Mouse (Mus musculus) 3134 (cell line): ENCODE results near the gene Gpc1.

Experiments used
- DNase-seq: peaks from one replicate; pipeline ENCODE4 v3.0.0-alpha.2; 2011; ENCODE audit warnings: low spot score; ENCODE audit not compliant: insufficient read length; ENCODE audit errors: extremely low read depth

Gpc1 gene

DNA sequence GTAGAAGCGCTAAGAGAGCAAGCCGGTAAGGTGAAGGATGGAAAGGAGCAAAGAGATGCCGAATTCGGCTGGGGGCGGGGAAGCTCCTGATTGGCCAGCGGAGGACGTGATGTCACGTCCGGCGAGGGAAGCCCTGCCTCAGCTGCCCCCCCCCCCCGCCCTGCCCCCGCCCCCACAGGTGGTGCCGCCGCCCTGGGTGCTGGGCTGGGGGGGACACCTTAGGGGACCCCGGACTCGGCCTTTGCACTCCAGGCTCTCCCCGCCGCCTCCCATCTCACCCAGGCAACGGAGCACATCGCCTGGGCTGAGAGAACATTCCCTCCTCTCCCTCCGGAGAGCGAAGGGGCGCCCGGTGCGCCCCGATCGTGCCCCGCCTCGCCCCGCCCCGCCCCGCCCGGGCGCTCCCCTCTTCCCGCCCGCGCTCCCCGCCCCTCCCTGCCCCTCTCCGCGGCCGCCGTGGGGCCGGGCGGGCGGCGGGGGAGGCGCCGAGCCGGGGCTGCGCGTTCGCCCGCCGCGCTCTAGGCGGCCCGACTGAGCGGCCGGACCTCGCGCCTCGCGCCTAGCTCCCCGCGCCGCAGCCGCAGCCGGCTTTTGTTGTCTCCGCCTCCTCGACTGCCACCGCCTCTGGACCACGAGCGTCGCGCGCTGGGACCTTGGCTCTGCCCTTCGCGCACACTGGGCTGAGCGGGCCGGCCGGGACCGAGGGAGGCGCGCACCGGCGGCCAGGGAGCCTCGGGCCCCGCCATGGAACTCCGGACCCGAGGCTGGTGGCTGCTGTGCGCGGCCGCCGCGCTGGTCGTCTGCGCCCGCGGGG, at the start of gene Gpc1:
Gpc1 (plus strand) TSS at position 458 of the 814 bp plus-strand sequence.
- DNase-seq: peak; percentile 82

- no peak for DNase-seq
Measured at GRCm38 (mm10) chr1:92781862-92782261, 49.6 kb upstream of the Gpc1 start.

DNA sequence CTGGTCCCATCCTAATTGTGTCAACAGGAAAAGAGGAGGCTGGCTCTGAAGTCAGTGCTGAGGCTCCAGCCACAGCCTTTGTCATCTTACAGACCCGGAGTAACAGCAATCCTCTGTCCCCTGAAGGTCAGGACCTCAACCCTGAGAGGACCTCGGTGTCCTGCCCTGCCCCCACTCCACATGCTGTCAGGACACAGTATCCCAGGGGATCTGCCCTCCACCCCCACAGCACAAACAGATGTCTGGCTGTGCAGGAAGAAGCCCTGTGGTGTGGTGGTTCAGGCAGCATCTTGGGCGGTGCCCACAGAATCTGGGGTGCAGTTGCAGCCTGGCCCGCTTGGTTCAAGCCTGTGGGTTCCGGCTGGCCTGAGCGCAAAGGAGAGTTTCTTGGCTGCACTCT, 48.9 kb upstream of the Gpc1 start:
- peak; percentile 37 for DNase-seq

GRCm38 (mm10) chr1:92787221-92787620, 44.2 kb upstream of the Gpc1 start:
- peak; percentile 96 for DNase-seq

- DNase-seq: no peak
Measured at GRCm38 (mm10) chr1:92788049-92788448, 43.4 kb upstream of the Gpc1 start.

DNA sequence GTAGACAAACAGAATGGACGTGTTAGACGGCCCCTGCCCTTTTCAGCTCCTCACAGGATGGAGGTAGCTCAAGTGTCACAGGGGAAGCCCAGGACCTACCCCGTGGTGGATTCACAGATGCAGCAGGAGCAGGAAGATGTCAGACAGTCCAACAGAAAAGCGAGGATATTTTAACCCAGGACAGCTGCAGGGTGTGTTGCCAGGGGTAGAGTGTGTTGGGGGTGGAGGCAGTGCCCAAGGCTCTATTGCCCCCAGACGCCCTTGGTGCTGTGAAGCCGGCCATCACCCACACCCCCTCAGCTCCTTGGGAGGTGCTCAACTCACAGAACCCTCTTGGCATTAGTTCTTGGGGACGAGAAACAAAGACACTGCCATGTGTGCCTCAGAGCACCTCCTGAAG, 40.8 kb upstream of the Gpc1 start:
- DNase-seq: peak; percentile 55

DNA sequence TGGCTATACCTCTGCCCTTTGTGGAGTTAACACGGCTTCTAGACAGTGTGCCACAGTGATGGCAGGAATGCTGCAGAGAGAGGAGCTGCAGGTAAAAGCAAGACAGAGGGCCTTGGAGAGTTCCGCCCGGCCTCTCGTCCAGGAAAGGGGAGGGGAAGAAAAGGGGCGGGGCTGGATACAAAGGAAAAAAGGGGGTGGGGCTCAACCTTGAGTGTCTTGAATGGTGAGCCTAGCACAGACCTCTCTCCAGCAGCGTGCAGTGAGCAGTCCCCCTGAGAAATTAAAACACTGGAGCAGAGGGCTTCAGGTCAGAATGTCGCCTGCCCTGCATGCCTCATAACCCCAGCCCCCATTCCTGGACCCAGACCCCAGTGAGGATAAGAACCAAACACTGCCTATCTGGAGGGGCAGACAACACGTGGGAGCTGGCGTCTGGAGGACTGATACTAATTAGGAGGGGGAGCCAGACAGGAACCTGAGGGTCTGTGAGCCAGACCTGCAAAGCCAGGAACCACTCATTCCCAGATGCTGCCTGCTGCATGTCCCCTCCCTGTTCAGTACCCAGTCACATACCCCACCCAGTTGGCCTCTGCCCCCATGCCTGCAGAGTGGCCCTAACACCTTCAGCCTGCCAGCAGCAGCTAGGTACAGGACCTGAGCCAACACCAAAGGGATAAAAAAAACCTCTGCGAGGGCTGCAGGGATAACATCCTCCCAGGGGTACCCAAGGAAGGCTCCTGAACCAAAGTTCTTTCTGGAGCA, 40.2 kb upstream of the Gpc1 start:
- DNase-seq: peak; percentile 62

- DNase-seq: no peak
Measured at GRCm38 (mm10) chr1:92793781-92794180, 37.7 kb upstream of the Gpc1 start.

DNA sequence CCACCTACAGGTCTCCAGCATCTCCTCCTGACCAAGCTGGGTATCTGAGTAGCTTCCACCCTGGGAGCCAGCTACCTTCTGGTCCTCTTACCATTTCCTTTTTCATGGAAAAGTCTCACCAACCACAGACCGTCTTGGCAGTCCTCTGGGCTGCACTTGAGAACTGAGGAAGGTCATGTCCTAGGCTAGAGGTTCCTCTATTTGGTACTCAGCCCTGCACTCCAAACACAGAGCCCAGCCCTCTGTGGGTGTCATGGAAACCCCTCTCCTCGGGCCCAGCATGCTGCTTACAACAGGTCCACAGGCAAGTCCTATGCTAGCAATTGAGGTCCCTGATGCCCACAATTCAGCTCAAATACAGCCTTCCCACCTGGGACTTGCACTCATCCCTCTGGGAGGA, 33.0 kb upstream of the Gpc1 start:
- DNase-seq: no peak

DNA sequence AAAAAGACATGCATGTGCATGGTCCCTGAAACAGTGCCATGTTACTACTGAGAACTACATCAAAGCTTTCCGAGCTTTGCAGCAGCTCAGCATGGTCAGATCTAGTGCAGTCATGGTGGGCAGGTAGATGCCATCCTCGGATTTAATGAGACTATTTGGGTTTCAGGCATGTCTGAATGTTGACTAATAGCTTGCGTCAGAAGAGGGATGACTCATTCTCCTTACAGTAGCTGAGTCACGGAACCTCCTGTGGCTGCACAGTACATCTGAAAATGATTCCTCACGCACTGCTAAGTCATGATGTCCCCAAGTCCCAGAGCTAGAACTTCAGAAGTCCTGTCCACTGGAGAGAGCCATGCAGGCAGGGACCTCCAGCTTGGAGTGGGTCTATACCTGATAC, 31.8 kb upstream of the Gpc1 start:
- DNase-seq: peak; percentile 77

DNA sequence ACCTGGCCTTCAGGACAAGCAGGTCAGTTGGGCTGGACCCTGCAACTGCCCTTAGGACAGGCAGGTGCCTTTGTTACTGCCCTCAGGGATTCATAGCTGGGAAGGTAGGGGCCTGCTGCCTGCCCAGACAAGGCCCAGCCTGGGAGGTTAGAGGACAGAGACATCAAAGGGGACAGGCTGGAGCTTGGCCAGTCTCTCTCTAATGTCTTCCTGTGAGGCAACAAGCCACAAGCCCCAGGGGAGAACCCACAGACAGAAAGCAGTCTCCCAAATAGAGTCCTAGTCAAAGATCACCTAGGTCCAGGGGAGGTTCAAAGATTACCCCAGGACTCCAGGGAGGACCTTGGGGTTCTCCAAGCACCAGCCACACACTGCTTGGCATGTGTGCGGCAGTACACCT, 29.1 kb upstream of the Gpc1 start:
- DNase-seq: peak; percentile 49

GRCm38 (mm10) chr1:92803376-92803775, 28.1 kb upstream of the Gpc1 start:
- DNase-seq: no peak

DNA sequence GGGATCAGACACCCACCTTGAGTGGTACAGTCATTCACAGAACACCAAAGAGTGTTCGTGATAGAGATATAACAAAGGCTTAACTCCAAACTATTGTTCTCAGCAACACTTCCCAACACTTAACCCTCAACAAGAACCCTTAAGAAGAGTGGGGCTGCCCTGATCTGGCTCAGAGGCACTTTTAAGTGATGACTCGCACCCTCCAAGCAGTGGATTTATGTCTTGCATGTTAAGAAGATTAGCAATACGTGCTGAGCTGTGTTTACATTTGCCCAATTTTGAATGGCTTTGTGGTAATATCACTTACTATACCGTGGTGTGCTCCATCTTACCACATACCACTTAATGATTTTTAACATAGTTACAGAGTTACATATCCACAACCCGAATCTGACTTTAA, 26.3 kb upstream of the Gpc1 start:
- DNase-seq: no peak

- no peak for DNase-seq
Measured at GRCm38 (mm10) chr1:92805836-92806235, 25.6 kb upstream of the Gpc1 start.

- DNase-seq: peak; percentile 57
Measured at GRCm38 (mm10) chr1:92806720-92807119, 24.7 kb upstream of the Gpc1 start.

GRCm38 (mm10) chr1:92809621-92810020, 21.8 kb upstream of the Gpc1 start:
- DNase-seq: no peak

GRCm38 (mm10) chr1:92814319-92814718, 17.1 kb upstream of the Gpc1 start:
- no peak for DNase-seq

- DNase-seq: peak; percentile 52
Measured at GRCm38 (mm10) chr1:92815100-92815499, 16.3 kb upstream of the Gpc1 start.

DNA sequence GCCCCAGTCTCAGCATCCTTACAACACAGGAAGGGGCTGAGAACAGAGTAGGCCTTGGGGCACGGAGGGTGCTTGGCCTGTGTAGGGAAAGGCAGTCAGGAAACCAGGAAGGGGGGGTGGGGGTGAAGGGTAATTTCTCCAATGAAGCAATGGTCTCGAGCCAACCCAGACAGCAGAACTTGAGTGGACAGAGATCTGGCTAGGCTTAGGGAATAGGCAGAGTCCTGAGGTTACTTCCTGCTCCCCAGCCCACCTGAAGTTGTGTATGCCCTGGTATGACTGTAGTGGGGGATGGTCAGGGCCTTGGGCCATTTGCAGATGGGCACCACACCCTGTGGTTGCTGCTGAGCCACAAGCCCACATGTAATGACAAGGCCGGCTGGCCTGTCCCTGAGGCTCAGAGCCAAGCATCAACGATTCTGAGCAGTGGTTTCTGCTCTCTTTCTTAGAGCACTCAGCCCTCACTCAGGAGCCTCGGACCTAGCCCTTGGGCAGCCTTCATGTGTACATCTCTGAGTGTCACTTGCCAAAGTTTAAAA, 15.6 kb upstream of the Gpc1 start:
- DNase-seq: peak; percentile 83

DNA sequence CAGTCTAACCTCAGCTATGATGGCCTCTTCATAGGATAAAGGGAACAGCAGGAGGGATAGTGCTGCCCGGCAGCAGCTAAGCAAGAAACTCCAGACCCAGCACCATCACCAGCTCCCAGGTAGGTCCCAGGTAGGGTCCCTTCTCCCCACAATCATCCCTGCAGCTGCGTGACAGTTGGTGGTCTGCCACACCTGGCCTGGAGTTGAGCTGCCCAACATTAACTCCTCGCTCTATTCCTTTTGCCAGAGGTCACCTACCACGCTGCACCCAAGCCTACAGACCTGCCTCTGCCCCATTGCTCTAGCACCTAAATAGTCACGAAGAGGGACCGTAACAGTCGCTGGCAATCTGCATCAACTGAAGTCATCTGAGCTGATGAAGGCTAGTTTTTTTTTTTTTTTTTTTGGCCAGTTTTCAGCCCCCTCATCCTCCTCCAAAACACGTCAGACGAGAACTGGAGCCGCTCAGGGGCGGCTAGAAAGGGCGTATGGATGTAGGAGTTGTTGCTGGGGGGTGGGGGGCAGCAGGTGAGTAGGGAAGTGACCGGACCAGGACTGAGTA, 738 bp upstream of the Gpc1 start:
- no peak for DNase-seq
